Comparison of ENCODE assay signal across 23 mouse cellular contexts in the genomic region with DNA sequence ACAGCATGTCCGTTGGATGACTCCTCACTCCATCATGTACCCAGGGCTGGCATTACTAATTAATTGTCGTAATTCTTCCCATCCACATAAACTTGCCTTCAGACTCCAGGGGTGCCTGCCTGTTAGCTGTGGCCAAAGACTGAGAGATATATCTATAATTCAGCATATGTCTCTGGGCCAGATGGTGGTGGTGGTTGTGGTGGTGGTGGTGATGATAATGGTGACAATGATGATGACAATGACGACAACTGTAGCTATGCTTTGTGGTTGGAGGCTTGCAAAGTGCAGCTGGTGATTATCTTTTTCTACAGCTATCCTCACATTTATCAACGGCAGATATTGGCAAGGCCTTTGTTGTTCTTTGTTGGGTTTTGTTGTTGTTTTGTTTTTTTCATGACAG. TPM values are rescaled to one million over a fixed set of nuclear protein-coding genes. Genes with fewer than 3 reads are reported as not detected.
DNase-seq lines count a peak whose midpoint lies in the region; ATAC-seq and TF ChIP-seq lines count a peak whose summit lies in the region.
"Had no signal": no experiment of that assay in that cellular context is flagged by ENCODE, and none has a peak within 500 bp of the region (broad histone marks: within the 10 kb centered on the region; RNA-seq: fewer than 3 reads in every experiment).

No protein-coding gene starts in this region.

- TF ChIP-seq RAD21 in MEL (IDR thresholded peaks at IDR 0.05; ENCODE audit: low read depth, low read length): no peak

- no peaks in the 10 kb centered on the region for H3K27me3 ChIP-seq in midbrain, embryonic 11.5 days (ENCODE audit: control insufficient read depth, insufficient read depth, low read length)
- no peaks in the 10 kb centered on the region for H3K27me3 ChIP-seq in midbrain, embryonic 15.5 days (replicated peaks)
- peaks cover 50% of the 10 kb centered on the region for H3K27me3 ChIP-seq in G1E (ENCODE audit: insufficient read depth, low read length)
- H3K27me3 ChIP-seq in MEL (ENCODE audit: control insufficient read depth in 1 of 2, insufficient read depth in 2 of 2, low read length in 2 of 2): no peaks in the 10 kb centered on the region; a peak in 1 of 4 replicates

- H3K27ac ChIP-seq in midbrain, embryonic 11.5 days (ENCODE audit: low read depth, low read length): no peak overlapping the region
- H3K27ac ChIP-seq in midbrain, embryonic 15.5 days: no peak overlapping the region
- H3K27ac ChIP-seq in MEL (ENCODE audit: control insufficient read depth, low read depth, low read length): no peak overlapping the region; the same call in 1 of the 2 replicates

- TF ChIP-seq CTCF in G1E (IDR thresholded peaks at IDR 0.05; ENCODE audit: low read depth, low read length): no peak
- no peak for TF ChIP-seq CTCF in MEL (IDR thresholded peaks at IDR 0.05 in 2 of 3, conservative IDR thresholded peaks at IDR 0.05 in 1 of 3; ENCODE audit: control insufficient read depth in 1 of 3, insufficient read depth in 1 of 3, low read depth in 2 of 3, low read length in 3 of 3, poor library complexity in 1 of 3, severe bottlenecking in 1 of 3)

- no peaks in the 10 kb centered on the region for H3K9me3 ChIP-seq in midbrain, embryonic 11.5 days (ENCODE audit: control insufficient read depth, low read length)
- no peaks in the 10 kb centered on the region for H3K9me3 ChIP-seq in midbrain, embryonic 15.5 days
- H3K9me3 ChIP-seq in G1E (replicated peaks) (no peaks in the 10 kb centered on the region), MEL (replicated peaks; ENCODE audit: insufficient read depth, low read length) (no peaks in the 10 kb centered on the region)

- no peak overlapping the region for H3K4me3 ChIP-seq in midbrain, embryonic 11.5 days (ENCODE audit: low read depth, low read length)
- H3K4me3 ChIP-seq in midbrain, embryonic 15.5 days: no peak overlapping the region
- H3K4me3 ChIP-seq in G1E (ENCODE audit: low read depth, low read length) (no peak overlapping the region), MEL (ENCODE audit: control insufficient read depth in 1 of 2, insufficient read depth in 1 of 2, low read depth in 2 of 2, low read length in 2 of 2) (no peak overlapping the region)

- TF ChIP-seq POLR2A in MEL (IDR thresholded peaks at IDR 0.05; ENCODE audit: control insufficient read depth in 1 of 2, insufficient read depth in 1 of 2, low read depth in 1 of 2, low read length in 2 of 2, poor library complexity in 1 of 2): no peak

- no peak overlapping the region for H3K9ac ChIP-seq in midbrain, embryonic 11.5 days (ENCODE audit: low read length)
- no peak overlapping the region for H3K9ac ChIP-seq in midbrain, embryonic 15.5 days
- no peak overlapping the region for H3K9ac ChIP-seq in MEL (ENCODE audit: control insufficient read depth, low read depth, low read length, poor library complexity, severe bottlenecking)

- WGBS in midbrain, embryonic 11.5 days: 84% methylated on average over 4 of the region's 4 CpGs
- WGBS in midbrain, embryonic 15.5 days: 89% methylated on average over 4 of the region's 4 CpGs

- peak; percentile 33 for DNase-seq in midbrain, embryonic 11.5 days (ENCODE audit: low spot score, missing footprints)
- DNase-seq in G1E (ENCODE audit: low spot score): no peak
- DNase-seq in MEL (ENCODE audit: low read depth, low spot score): no peak
- no peak for DNase-seq in kidney, adult 8-10 months
- no peak for DNase-seq in ovary, adult 18-20 months (ENCODE audit: low spot score)
- DNase-seq: adrenal gland, adult 2 months; adrenal gland, adult 8-10 months; adrenal gland, postnatal 10 days; adrenal gland, postnatal 14 days; adrenal gland, postnatal 25 days; adrenal gland, postnatal 36 days; B cell, adult 2 months; cerebellum, adult 11 months; cerebellum, adult 11-12 months; cerebellum, adult 18-20 months; cerebellum, adult 2 months; cerebellum, adult 8-10 months had no signal

- H3K4me1 ChIP-seq in midbrain, embryonic 11.5 days (ENCODE audit: control insufficient read depth, insufficient read depth, low read length): peaks cover 12% of the 10 kb centered on the region
- peaks cover 24% of the 10 kb centered on the region for H3K4me1 ChIP-seq in midbrain, embryonic 15.5 days
- peaks cover 16% of the 10 kb centered on the region for H3K4me1 ChIP-seq in G1E (ENCODE audit: insufficient read depth, low read depth, low read length)
- H3K4me1 ChIP-seq in MEL (ENCODE audit: control insufficient read depth in 1 of 2, insufficient read depth in 2 of 2, low read length in 2 of 2): 0 out of 4 replicates have a peak, but pooled peaks cover 0 to 4% of the 10 kb centered on the region in 2 experiments

- no peaks in the 10 kb centered on the region for H3K79me2 ChIP-seq in MEL (ENCODE audit: control insufficient read depth, insufficient read depth, low read length, poor library complexity)

- ATAC-seq in midbrain, embryonic 11.5 days (ENCODE audit: low FRiP score): no peak
- no peak for ATAC-seq in midbrain, embryonic 15.5 days (replicated peaks)
- peak; percentile 65 for ATAC-seq in G1E (ENCODE audit: extremely low read depth, insufficient number of reproducible peaks, low FRiP score, poor library complexity, severe bottlenecking)
- ATAC-seq: activated CD4-positive, CD25-positive, alpha-beta regulatory T cell, adult 4 months; CD4-positive, CD25-positive, alpha-beta regulatory T cell, adult 4 months; Patski had no signal

- no peak overlapping the region for H3K4me2 ChIP-seq in midbrain, embryonic 11.5 days
- H3K4me2 ChIP-seq in midbrain, embryonic 15.5 days: no peak overlapping the region

- peak in 1 of 2 experiments; percentile 50; a peak in 1 of 4 replicates for TF ChIP-seq EP300 in MEL (IDR thresholded peaks at IDR 0.05; ENCODE audit: low read depth in 1 of 2, low read length in 2 of 2)

- H3K36me3 ChIP-seq in midbrain, embryonic 11.5 days (ENCODE audit: control insufficient read depth, insufficient read depth, low read length): no peaks in the 10 kb centered on the region
- H3K36me3 ChIP-seq in midbrain, embryonic 15.5 days (replicated peaks): no peaks in the 10 kb centered on the region
- no peaks in the 10 kb centered on the region for H3K36me3 ChIP-seq in G1E (replicated peaks)
- H3K36me3 ChIP-seq in MEL (ENCODE audit: control insufficient read depth in 1 of 2, insufficient read depth in 2 of 2, low read length in 2 of 2): no peaks in the 10 kb centered on the region; a peak in 1 of 4 replicates

TF ChIP-seq in MEL, 35 proteins besides CTCF, POLR2A, EP300 and RAD21:
- TF ChIP-seq TCF12 (IDR thresholded peaks at IDR 0.05; ENCODE audit: low read depth, low read length) (peak; percentile 69; the same call in 1 of the 2 replicates), ETS1 (IDR thresholded peaks at IDR 0.05; ENCODE audit: low read depth, low read length) (peak; percentile 65), TAL1 (IDR thresholded peaks at IDR 0.05; ENCODE audit: low read length) (peak; percentile 49), SMC3 (IDR thresholded peaks at IDR 0.05; ENCODE audit: low read depth, low read length) (no peak)

RNA-seq across cellular contexts. Expression of gene Slc32a1, which starts 17.2 kb away (rescaled TPM):
- 1.9 and 2.3 TPM in 2 replicates for polyA plus RNA-seq in midbrain, embryonic 11.5 days (2014; fragmentation: Nextera tagmentation; extraction: Ambion mirVana)
- 9.8 and 10.5 TPM in 2 replicates for polyA plus RNA-seq in midbrain, embryonic 15.5 days (2015; fragmentation: Nextera tagmentation; extraction: Ambion mirVana)
- total RNA-seq in G1E (2014; fragmentation: Nextera tagmentation) (not detected in 2 replicates), G1E (2017) (not detected in 2 replicates), MEL (2012; rRNA removed) (not detected in 2 replicates)
- polyA plus RNA-seq in G1E (2012) (0.02 TPM in 1 of 2 replicates, not detected in the other), MEL (2012; ENCODE audit: insufficient read depth in 1 of 2, insufficient read length in 2 of 2, low read depth in 1 of 2, low replicate concordance in 2 of 2, missing spikeins in 1 of 2) (not detected)
- total RNA-seq: adrenal gland, adult 18-20 months; adrenal gland, adult 2 months; adrenal gland, postnatal 10 days; adrenal gland, postnatal 14 days; adrenal gland, postnatal 25 days; adrenal gland, postnatal 36 days; CH12.LX had no signal
- polyA plus RNA-seq: activated CD4-positive, CD25-positive, alpha-beta regulatory T cell, adult 4 months; adrenal gland, adult 2 months; CD4-positive, CD25-positive, alpha-beta regulatory T cell, adult 4 months; Patski had no signal

RNA-seq across cellular contexts. Expression of gene Actr5, which starts 31.3 kb away (rescaled TPM):
- polyA plus RNA-seq in midbrain, embryonic 11.5 days (2014; fragmentation: Nextera tagmentation; extraction: Ambion mirVana): 15.3 and 16.0 TPM in 2 replicates
- polyA plus RNA-seq in midbrain, embryonic 15.5 days (2015; fragmentation: Nextera tagmentation; extraction: Ambion mirVana): 11.7 and 12.8 TPM in 2 replicates
- 22.5 and 24.7 TPM in 2 replicates for total RNA-seq in G1E (2014; fragmentation: Nextera tagmentation)
- total RNA-seq in G1E (2017): 20.2 and 22.5 TPM in 2 replicates
- 18.2 and 19.7 TPM in 2 replicates for polyA plus RNA-seq in G1E (2012)
- total RNA-seq in MEL (2012; rRNA removed): 16.2 and 17.0 TPM in 2 replicates
- polyA plus RNA-seq in MEL (2012; ENCODE audit: insufficient read depth in 1 of 2, insufficient read length in 2 of 2, low read depth in 1 of 2, low replicate concordance in 2 of 2, missing spikeins in 1 of 2): 10 to 100 TPM in 1 of 2 experiments, not detected in 1; 20.8 TPM
